Mouse (Mus musculus) midbrain, embryonic 16.5 days (tissue): ENCODE measurements at regions not wholly inside any gene's neighbourhood (a gene's known extent, or its start where the extent isn't known, plus 50 kb on each side); places are given as distances from the start of the nearest gene placed in this dataset.

Experiments
- ATAC-seq: fragments of 200-750 bp; cut with Nextera tagmentation; 2 replicates; pipeline ENCODE4 v1.8.0; 2017; ENCODE audit warnings: moderate TSS enrichment
- H3K27ac ChIP-seq: fragments of 300-500 bp; sonication (generic); 2 replicates; pipeline ENCODE4 v1.5.1; 2014; ENCODE audit warnings: mild to moderate bottlenecking, low read length, mixed read lengths
- H3K27me3 ChIP-seq: fragments of 300-500 bp; sonication (generic); 2 replicates; pipeline ENCODE4 v1.6.1; 2014; ENCODE audit warnings: low read depth, low read length, mixed read lengths; ENCODE audit not compliant: control insufficient read depth, insufficient read depth
- H3K36me3 ChIP-seq: fragments of 300-500 bp; sonication (generic); 2 replicates; pipeline ENCODE4 v1.6.1; 2014; ENCODE audit warnings: mild to moderate bottlenecking, low read length, moderate library complexity, mixed read lengths; ENCODE audit not compliant: control insufficient read depth, insufficient read depth
- H3K4me1 ChIP-seq: fragments of 300-500 bp; sonication (generic); 2 replicates; pipeline ENCODE4 v1.6.1; 2014; ENCODE audit warnings: mild to moderate bottlenecking, low read length, mixed read lengths; ENCODE audit not compliant: control insufficient read depth, insufficient read depth
- H3K4me2 ChIP-seq: fragments of 300-500 bp; sonication (generic); 2 replicates; pipeline ENCODE4 v1.6.1; 2014; ENCODE audit warnings: mild to moderate bottlenecking, low read length, mixed read lengths
- H3K4me3 ChIP-seq: fragments of 300-500 bp; sonication (generic); 2 replicates; pipeline ENCODE4 v1.5.1; 2014; ENCODE audit warnings: low read depth, mild to moderate bottlenecking, low read length, moderate library complexity, mixed read lengths
- H3K9ac ChIP-seq: fragments of 300-500 bp; sonication (generic); 2 replicates; pipeline ENCODE4 v1.6.1; 2014; ENCODE audit warnings: low read depth, low read length, mixed read lengths
- H3K9me3 ChIP-seq: fragments of 300-500 bp; sonication (generic); replicated peaks from 2 replicates; pipeline ENCODE4 v1.6.1; 2014; ENCODE audit warnings: mild to moderate bottlenecking, low read length, mixed read lengths; ENCODE audit not compliant: control insufficient read depth, poor library complexity, severe bottlenecking
- WGBS: fragments of 180-500 bp; shearing (Covaris S2); extraction: QIAGEN DNeasy Blood & Tissue Kit; methylation state at CpG from one replicate; pipeline ENCODE4 v1.1.7; 2014; 5-methylcytosine and 5-hydroxymethylcytosine counted together

DNA sequence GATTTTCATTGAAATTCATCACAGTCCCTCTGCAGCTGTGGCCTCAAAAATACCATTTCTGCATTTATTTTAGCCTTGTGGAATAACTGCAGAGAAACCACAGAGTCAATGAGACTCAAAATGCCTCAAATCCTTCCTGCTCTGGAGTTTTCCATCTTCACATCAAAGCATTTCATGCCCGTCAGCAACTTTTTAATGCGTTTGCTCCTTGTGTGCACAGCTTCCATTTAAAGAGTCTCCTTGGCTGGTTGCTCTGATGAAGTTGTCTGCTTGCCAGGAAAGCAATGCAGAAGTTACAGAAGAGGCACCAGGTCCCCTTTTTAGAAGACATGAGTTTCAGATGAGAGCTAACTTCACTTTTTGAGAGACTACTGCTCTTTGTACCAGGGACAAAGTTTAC is 142.7 kb downstream of the Ahr start:
- WGBS = 46% methylated on average over 2 of the region's 2 CpGs
- H3K4me1 ChIP-seq = no peaks in the 10 kb centered on the region
- H3K27ac ChIP-seq = no peak overlapping the region
- ATAC-seq = no peak
- no peak overlapping the region for H3K4me3 ChIP-seq
- H3K4me2 ChIP-seq = no peak overlapping the region
- H3K36me3 ChIP-seq = no peaks in the 10 kb centered on the region
- H3K9ac ChIP-seq = no peak overlapping the region
- no peaks in the 10 kb centered on the region for H3K27me3 ChIP-seq
- H3K9me3 ChIP-seq = no peaks in the 10 kb centered on the region

DNA sequence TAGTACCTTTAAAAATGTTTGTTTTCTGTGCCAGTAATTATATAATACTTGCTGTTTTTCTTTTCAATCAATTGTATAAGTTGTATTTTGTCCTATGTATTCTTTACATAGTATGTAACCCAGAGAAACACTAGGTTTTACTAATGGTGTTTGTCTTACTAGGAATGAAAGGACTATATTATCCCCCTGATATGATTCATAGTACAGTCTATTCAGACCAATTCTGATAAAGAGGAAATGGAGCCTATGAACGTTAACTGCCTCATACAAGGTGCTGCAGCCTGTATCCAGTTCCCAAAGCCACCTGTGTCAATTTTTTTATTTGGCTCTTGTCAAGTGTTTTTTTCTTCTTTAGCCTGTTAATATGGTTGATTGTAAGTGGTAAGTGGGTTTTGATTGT is 144.6 kb downstream of the Ahr start:
- H3K4me3 ChIP-seq = no peak overlapping the region
- no peaks in the 10 kb centered on the region for H3K9me3 ChIP-seq
- 73% methylated on average over 1 of the region's 1 CpGs for WGBS
- no peak overlapping the region for H3K27ac ChIP-seq
- no peaks in the 10 kb centered on the region for H3K36me3 ChIP-seq
- no peak overlapping the region for H3K9ac ChIP-seq
- ATAC-seq = no peak
- H3K4me1 ChIP-seq = no peaks in the 10 kb centered on the region
- no peak overlapping the region for H3K4me2 ChIP-seq
- H3K27me3 ChIP-seq = no peaks in the 10 kb centered on the region

DNA sequence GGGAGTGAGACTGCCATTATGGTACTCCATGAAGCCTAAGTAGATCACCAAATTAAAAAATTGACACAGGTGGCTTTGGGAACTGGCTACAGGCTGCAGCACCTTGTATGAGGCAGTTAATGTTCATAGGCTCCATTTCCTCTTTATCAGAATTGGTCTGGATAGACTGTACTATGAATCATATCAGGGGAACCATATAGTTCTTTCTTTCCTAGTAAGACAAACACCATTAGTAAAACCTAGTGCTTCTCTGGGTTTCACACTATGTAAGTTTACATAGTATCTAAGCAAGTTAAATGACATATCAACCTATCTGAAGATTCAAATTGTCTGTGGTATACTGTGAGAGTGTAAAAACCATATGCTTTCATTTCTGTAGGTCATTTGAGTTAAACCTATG is 145.0 kb downstream of the Ahr start:
- no peaks in the 10 kb centered on the region for H3K36me3 ChIP-seq
- H3K4me3 ChIP-seq = no peak overlapping the region
- no peak overlapping the region for H3K27ac ChIP-seq
- no peaks in the 10 kb centered on the region for H3K27me3 ChIP-seq
- no peak overlapping the region for H3K9ac ChIP-seq
- no peaks in the 10 kb centered on the region for H3K9me3 ChIP-seq
- ATAC-seq = no peak
- H3K4me1 ChIP-seq = no peaks in the 10 kb centered on the region
- H3K4me2 ChIP-seq = no peak overlapping the region

DNA sequence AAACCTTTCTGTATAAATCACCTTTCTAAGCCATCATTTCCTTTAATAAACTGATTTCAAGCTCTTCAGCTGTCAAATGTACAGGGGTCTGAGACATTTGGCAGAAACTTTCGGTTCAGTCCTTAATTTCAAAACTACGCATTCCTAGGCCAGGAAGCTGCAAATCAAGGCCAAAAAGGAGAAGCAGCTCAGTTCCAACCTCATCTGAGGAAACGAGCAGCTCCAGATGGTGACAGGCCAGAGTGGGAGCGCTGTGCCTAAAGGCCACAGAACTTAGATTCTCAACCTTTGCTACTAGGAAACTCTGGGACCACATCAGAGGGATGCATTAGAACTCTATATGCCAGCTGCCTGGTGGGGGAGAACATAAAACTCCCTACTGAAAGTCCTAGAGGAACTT is 150.6 kb downstream of the Ahr start:
- no peak overlapping the region for H3K9ac ChIP-seq
- no peaks in the 10 kb centered on the region for H3K27me3 ChIP-seq
- no peak for ATAC-seq
- H3K4me1 ChIP-seq = no peaks in the 10 kb centered on the region
- H3K27ac ChIP-seq = no peak overlapping the region
- WGBS = 92% methylated on average over 4 of the region's 4 CpGs
- H3K36me3 ChIP-seq = no peaks in the 10 kb centered on the region
- H3K4me3 ChIP-seq = no peak overlapping the region
- H3K4me2 ChIP-seq = no peak overlapping the region
- no peaks in the 10 kb centered on the region for H3K9me3 ChIP-seq

DNA sequence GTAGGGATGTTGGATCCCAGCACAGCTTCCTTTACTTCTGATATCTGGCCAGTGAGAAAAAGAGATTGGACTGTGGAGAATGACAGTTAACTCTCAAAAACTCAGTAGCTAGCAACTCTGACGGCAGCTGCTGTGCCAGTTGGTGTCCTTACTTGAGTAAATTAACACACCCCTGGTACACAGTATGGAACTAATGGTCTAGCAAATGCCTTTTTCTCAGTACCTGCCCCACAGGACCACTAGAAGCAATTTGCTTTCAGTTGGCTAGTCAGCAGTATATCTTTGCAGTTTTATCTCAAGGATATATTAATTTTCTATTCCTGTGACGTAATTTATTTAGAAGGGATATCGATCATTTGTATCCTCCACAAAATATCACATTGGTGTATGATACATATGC is 157.6 kb downstream of the Ahr start:
- no peak overlapping the region for H3K4me3 ChIP-seq
- no peak overlapping the region for H3K9ac ChIP-seq
- 85% methylated on average over 3 of the region's 3 CpGs for WGBS
- no peak for ATAC-seq
- H3K27me3 ChIP-seq = no peaks in the 10 kb centered on the region
- H3K9me3 ChIP-seq = no peaks in the 10 kb centered on the region
- no peak overlapping the region for H3K4me2 ChIP-seq
- H3K27ac ChIP-seq = no peak overlapping the region
- H3K36me3 ChIP-seq = no peaks in the 10 kb centered on the region
- H3K4me1 ChIP-seq = no peaks in the 10 kb centered on the region

DNA sequence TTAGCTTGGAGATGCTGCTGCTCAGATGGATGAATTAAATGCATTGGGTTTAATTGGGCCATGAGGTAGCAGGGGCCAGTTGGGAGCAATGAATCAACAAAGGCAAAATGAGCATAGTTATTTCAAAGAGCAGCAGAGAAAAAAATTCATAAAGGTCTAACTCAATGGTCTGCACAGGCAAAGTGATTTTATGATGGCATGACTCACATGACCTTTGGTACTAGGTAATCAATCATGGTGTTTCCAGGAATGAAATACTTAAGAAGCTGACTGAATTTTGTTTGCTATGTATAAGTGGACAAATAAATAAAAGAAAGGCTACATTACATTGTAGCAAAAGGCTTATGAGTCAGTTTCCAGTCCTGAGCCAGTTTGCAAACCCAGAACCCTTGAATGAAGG is 158.5 kb downstream of the Ahr start:
- no peaks in the 10 kb centered on the region for H3K4me1 ChIP-seq
- no peaks in the 10 kb centered on the region for H3K27me3 ChIP-seq
- H3K4me2 ChIP-seq = no peak overlapping the region
- no peak overlapping the region for H3K4me3 ChIP-seq
- ATAC-seq = no peak
- no peaks in the 10 kb centered on the region for H3K9me3 ChIP-seq
- H3K27ac ChIP-seq = no peak overlapping the region
- H3K9ac ChIP-seq = no peak overlapping the region
- H3K36me3 ChIP-seq = no peaks in the 10 kb centered on the region

DNA sequence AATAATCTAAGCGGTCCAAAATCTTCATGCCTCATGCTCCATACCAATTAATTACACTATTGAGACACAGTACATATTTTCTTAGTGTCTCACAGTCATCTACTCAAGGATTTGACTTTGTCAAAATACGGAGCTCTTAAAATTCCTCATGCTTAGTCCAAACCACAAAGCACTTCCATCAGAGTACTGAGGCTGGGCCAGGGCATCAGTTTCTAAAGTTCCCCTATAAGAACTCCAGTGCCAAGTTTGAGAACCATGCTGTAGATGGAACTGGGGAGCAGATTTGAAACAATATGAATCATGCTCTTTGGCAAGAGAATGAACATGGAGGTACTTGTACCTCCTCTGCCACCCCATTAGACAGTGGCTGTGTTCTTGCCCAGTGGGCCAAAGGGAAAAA is 176.9 kb downstream of the Ahr start:
- Histone ChIP-seq H3K9ac (no peak overlapping the region), H3K4me2 (no peak overlapping the region), H3K27ac (no peak overlapping the region), H3K4me3 (no peak overlapping the region), H3K4me1 (no peaks in the 10 kb centered on the region), H3K9me3 (no peaks in the 10 kb centered on the region), H3K27me3 (no peaks in the 10 kb centered on the region), H3K36me3 (no peaks in the 10 kb centered on the region)
- WGBS = 94% methylated on average over 2 of the region's 2 CpGs
- no peak for ATAC-seq

DNA sequence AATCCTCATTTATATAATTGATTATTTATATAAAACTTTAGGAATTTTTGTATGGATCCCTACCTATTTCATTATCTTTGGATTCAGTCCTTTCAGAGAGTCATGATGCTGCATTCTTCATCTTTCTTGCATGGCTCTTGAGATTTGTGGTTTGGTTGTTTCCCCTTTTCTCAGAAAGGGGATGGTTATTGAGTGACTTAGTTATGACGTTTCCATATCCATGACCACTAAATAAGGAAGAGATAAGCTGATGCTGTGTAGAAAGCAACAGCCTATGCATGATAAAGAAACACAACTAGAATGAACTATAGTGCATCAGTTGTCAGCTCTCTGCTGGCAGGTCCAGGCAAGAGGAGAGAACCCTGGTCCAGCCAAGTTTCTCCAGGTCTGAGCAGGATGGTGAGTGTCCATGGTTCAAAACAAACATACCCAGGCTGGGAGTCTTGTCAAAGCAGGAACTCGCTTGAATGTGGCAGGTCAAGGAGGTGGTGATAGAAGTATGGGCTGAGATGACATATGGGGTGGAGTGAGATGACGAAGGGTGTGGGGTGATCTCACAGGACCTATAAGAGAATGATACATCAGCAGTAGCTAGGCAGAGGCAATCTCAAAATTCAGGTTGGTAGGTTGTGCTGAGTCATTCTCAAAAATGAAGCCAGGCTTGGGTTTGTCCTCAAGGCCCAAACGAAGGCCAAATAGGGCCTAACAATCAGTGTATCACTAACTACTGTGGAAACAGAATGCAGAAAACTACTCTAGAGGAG is 196.5 kb downstream of the Ahr start:
- no peak for ATAC-seq
- Histone ChIP-seq H3K4me2 (no peak overlapping the region), H3K9ac (no peak overlapping the region), H3K4me1 (no peaks in the 10 kb centered on the region), H3K9me3 (no peaks in the 10 kb centered on the region), H3K27me3 (no peaks in the 10 kb centered on the region), H3K27ac (no peak overlapping the region), H3K36me3 (no peaks in the 10 kb centered on the region), H3K4me3 (no peak overlapping the region)
- 95% methylated on average over 4 of the region's 4 CpGs for WGBS

DNA sequence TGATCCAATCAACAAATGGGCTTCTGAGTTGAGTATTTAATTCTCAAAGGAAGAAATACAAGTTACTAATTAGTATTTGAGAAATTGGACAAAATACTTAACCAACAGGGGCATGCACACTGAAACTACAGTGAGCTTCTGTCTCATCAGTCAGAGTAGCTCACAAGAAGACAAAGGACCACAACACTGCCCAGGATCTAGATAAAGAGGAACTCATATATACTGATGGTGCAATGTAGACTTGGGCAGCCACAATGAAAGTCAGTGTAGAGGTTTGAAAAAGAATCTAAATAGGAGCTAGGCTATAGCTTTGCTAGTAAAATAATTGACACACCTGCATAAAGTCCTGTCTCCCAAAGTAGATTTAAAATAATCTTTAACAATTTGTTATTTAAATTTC is 198.5 kb downstream of the Ahr start:
- no peak overlapping the region for H3K4me3 ChIP-seq
- H3K27ac ChIP-seq = no peak overlapping the region
- H3K4me2 ChIP-seq = no peak overlapping the region
- H3K9me3 ChIP-seq = no peaks in the 10 kb centered on the region
- no peaks in the 10 kb centered on the region for H3K4me1 ChIP-seq
- no peaks in the 10 kb centered on the region for H3K36me3 ChIP-seq
- no peak overlapping the region for H3K9ac ChIP-seq
- H3K27me3 ChIP-seq = no peaks in the 10 kb centered on the region
- ATAC-seq = no peak
